Mouse (Mus musculus) stomach, postnatal 0 days (tissue): Measurements from ENCODE around the gene Snap25.

Experiments
- CTCF ChIP-seq: IDR thresholded peaks from 2 replicates; pipeline ENCODE4 v1.5.1; 2016; ENCODE audit warnings: antibody characterized with exemption, low read depth, mild to moderate bottlenecking, moderate library complexity
- EP300 ChIP-seq: optimal IDR thresholded peaks from 2 replicates; pipeline ENCODE3; 2016; ENCODE audit warnings: antibody characterized with exemption

DNA sequence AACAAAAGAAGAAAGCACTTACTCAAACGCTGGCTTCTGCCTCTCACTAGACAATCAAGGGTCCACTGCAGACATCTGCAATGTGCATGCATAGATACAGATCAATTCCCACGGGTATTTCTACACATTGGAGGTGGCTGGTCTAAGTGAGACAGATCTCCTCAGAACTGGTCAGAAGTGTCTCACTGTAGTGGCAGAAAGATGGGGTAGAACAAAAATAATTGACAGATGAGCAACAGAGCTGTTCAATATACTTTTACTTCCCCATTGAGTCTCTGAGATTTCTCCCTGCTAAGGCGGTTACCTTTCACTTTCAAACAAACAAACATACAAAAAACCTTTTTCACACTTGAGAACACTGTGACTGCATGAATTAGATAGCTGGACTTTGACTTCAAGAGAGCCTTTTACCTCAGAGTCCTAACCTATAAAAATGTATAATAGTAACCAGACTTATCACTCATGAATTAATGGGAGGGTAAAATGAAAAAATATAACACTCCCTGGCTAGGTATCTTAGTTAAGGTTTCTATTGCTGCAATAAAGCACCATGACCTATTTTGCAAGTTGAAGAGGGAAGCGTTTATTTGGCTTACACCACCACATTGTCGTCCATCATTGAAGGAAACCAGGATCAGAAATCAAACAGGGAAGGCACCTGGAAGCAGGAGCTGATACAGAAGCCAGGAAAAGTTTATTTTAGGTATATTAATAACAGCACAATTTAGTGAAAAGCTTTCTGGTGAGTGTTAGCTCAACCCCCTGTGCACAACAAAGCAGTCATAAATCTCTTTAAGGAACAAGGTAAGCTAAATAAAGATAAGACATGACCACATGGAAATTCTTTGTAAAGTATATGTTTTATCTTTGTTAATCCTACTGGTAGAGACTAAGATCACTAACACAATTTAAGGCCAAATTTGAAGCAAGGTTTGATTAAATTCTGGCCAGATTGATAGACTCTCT lies 110.8 kb downstream of the Snap25 start:
- no peak for TF ChIP-seq CTCF
- no peak for TF ChIP-seq EP300
